Mouse (Mus musculus) stomach, embryonic 15.5 days (tissue): ENCODE results near the gene Acbd7. TPM values are rescaled to one million over a fixed set of nuclear protein-coding genes. Genes with fewer than 3 reads are reported as not detected.

Source experiments
- polyA plus RNA-seq: library from polyadenylated mRNA; unstranded; fragments of >200 nt; fragmentation: Nextera tagmentation; extraction: Ambion mirVana; gene quantifications from 2 replicates; pipeline ENCODE4 v1.2.1, GENCODE M21; 2015

Acbd7 gene
- polyA plus RNA-seq, 1 experiment from 2014 or later: 0.91 TPM

Other genes starting within 250 kb of the Acbd7 start
- 26.7 and 29.1 TPM in 2 replicates for gene Fam171a1, start 221.9 kb upstream of the Acbd7 start, polyA plus RNA-seq
- gene Nmt2, start 52.0 kb upstream of the Acbd7 start, polyA plus RNA-seq: 38.2 and 39.7 TPM in 2 replicates
- gene Rpp38, start 3.5 kb upstream of the Acbd7 start, polyA plus RNA-seq: 23.5 and 24.7 TPM in 2 replicates
- gene Olah, start 61.0 kb downstream of the Acbd7 start, polyA plus RNA-seq: not detected in 2 replicates
- 0.39 and 0.62 TPM in 2 replicates for gene Meig1, start 86.5 kb downstream of the Acbd7 start, polyA plus RNA-seq
- 6.4 and 6.6 TPM in 2 replicates for gene Dclre1c, start 88.0 kb downstream of the Acbd7 start, polyA plus RNA-seq
- 11.9 and 12.2 TPM in 2 replicates for gene Suv39h2, start 138.9 kb downstream of the Acbd7 start, polyA plus RNA-seq
- gene Gm45902, start 176.6 kb downstream of the Acbd7 start, polyA plus RNA-seq: 3.9 and 4.0 TPM in 2 replicates
- gene Hspa14, start 176.6 kb downstream of the Acbd7 start, polyA plus RNA-seq: 93.7 and 96.5 TPM in 2 replicates
- 0.12 and 0.14 TPM in 2 replicates for gene Cdnf, start 176.9 kb downstream of the Acbd7 start, polyA plus RNA-seq
- 36.4 and 38.3 TPM in 2 replicates for gene Fam107b, start 234.3 kb downstream of the Acbd7 start, polyA plus RNA-seq